In genomic region chr5:147185174-147185915, GRCm38 (mm10) we compare ENCODE assay signal across 9 mouse cellular contexts. TPM values are rescaled to one million over a fixed set of nuclear protein-coding genes. Genes with fewer than 3 reads are reported as not detected.
DNase-seq lines count a peak whose midpoint lies in the region; ATAC-seq lines count a peak whose summit lies in the region.
"Had no signal": no experiment of that assay in that cellular context is flagged by ENCODE, and none has a peak within 500 bp of the region (broad histone marks: within the 10 kb centered on the region; RNA-seq: fewer than 3 reads in every experiment).

No protein-coding gene starts in this region.

- H3K27ac ChIP-seq in heart, embryonic 16.5 days (ENCODE audit: low read length) = no peak overlapping the region
- no peak overlapping the region for H3K27ac ChIP-seq in embryonic facial prominence, embryonic 10.5 days (replicated peaks)
- no peak overlapping the region for H3K27ac ChIP-seq in hindbrain, embryonic 15.5 days (replicated peaks)
- H3K27ac ChIP-seq in midbrain, embryonic 14.5 days (replicated peaks; ENCODE audit: low read depth, low read length) = no peak overlapping the region

- 9% methylated on average over 18 of the region's 19 CpGs for WGBS in heart, embryonic 16.5 days
- WGBS in embryonic facial prominence, embryonic 10.5 days = 7% methylated on average over 18 of the region's 19 CpGs
- 13% methylated on average over 16 of the region's 19 CpGs for WGBS in hindbrain, embryonic 15.5 days
- 11% methylated on average over 17 of the region's 19 CpGs for WGBS in midbrain, embryonic 14.5 days

- no peak overlapping the region for H3K9ac ChIP-seq in heart, embryonic 16.5 days (ENCODE audit: low read length)
- H3K9ac ChIP-seq in hindbrain, embryonic 15.5 days = no peak overlapping the region
- no peak overlapping the region for H3K9ac ChIP-seq in midbrain, embryonic 14.5 days (replicated peaks; ENCODE audit: low read length)

- H3K36me3 ChIP-seq in heart, embryonic 16.5 days (ENCODE audit: control insufficient read depth, insufficient read depth) = no peaks in the 10 kb centered on the region
- H3K36me3 ChIP-seq in embryonic facial prominence, embryonic 10.5 days (replicated peaks) = no peaks in the 10 kb centered on the region
- H3K36me3 ChIP-seq in hindbrain, embryonic 15.5 days = no peaks in the 10 kb centered on the region
- no peaks in the 10 kb centered on the region for H3K36me3 ChIP-seq in midbrain, embryonic 14.5 days (ENCODE audit: control insufficient read depth, insufficient read depth, low read length)
- H3K36me3 ChIP-seq: G1E had no signal

- peak overlapping the region; percentile 15; the same call in 1 of the 2 replicates for H3K4me3 ChIP-seq in heart, embryonic 16.5 days (ENCODE audit: low read length)
- peak overlapping the region; percentile 46 for H3K4me3 ChIP-seq in embryonic facial prominence, embryonic 10.5 days
- no peak overlapping the region for H3K4me3 ChIP-seq in hindbrain, embryonic 15.5 days
- H3K4me3 ChIP-seq in midbrain, embryonic 14.5 days (replicated peaks; ENCODE audit: low read depth, low read length) = peak overlapping the region; percentile 20; the same call in 1 of the 2 replicates

- no peak for ATAC-seq in heart, embryonic 16.5 days (replicated peaks; ENCODE audit: extremely low read depth, insufficient read depth, low FRiP score)
- no peak for ATAC-seq in hindbrain, embryonic 15.5 days (ENCODE audit: low FRiP score, low read depth)
- no peak for ATAC-seq in midbrain, embryonic 14.5 days (ENCODE audit: low FRiP score, low TSS enrichment)

- intact Hi-C loops in heart, postnatal 10 days (cut with DNase I) = no loop called here

- DNase-seq in heart, postnatal 10 days = no peak
- DNase-seq in embryonic facial prominence, embryonic 10.5 days (ENCODE audit: low spot score) = peak; percentile 24
- DNase-seq in midbrain, embryonic 14.5 days = no peak
- DNase-seq in right cerebral cortex, postnatal 36 days (ENCODE audit: low spot score in 2 of 2) = no peak
- no peak for DNase-seq in thymus, postnatal 4 days
- no peak for DNase-seq in right cerebral cortex, postnatal 4 days

- H3K4me2 ChIP-seq in heart, embryonic 16.5 days (ENCODE audit: low read depth, low read length) = peak overlapping the region; percentile 51
- peak overlapping the region; percentile 51 for H3K4me2 ChIP-seq in hindbrain, embryonic 15.5 days
- peak overlapping the region; percentile 64 for H3K4me2 ChIP-seq in midbrain, embryonic 14.5 days (ENCODE audit: low read length)

- peaks cover 70% of the 10 kb centered on the region for H3K27me3 ChIP-seq in heart, embryonic 16.5 days (ENCODE audit: control insufficient read depth, insufficient read depth, low read length)
- H3K27me3 ChIP-seq in embryonic facial prominence, embryonic 10.5 days (replicated peaks; ENCODE audit: low read depth, poor library complexity, severe bottlenecking) = peaks cover 92% of the 10 kb centered on the region
- peaks cover 49% of the 10 kb centered on the region for H3K27me3 ChIP-seq in hindbrain, embryonic 15.5 days
- peaks cover 50% of the 10 kb centered on the region for H3K27me3 ChIP-seq in midbrain, embryonic 14.5 days (ENCODE audit: control insufficient read depth, insufficient read depth, low read length)

- no peaks in the 10 kb centered on the region; the same call in 1 of the 2 replicates for H3K9me3 ChIP-seq in heart, embryonic 16.5 days (replicated peaks; ENCODE audit: control insufficient read depth, low read length)
- H3K9me3 ChIP-seq in embryonic facial prominence, embryonic 10.5 days = peaks cover 8% of the 10 kb centered on the region; the same call in 1 of the 2 replicates
- no peaks in the 10 kb centered on the region for H3K9me3 ChIP-seq in hindbrain, embryonic 15.5 days
- H3K9me3 ChIP-seq in midbrain, embryonic 14.5 days (ENCODE audit: control insufficient read depth, low read length) = peaks cover 5% of the 10 kb centered on the region

- peaks cover 14% of the 10 kb centered on the region for H3K4me1 ChIP-seq in heart, embryonic 16.5 days (ENCODE audit: control insufficient read depth, insufficient read depth, low read length)
- peaks cover 27% of the 10 kb centered on the region for H3K4me1 ChIP-seq in embryonic facial prominence, embryonic 10.5 days
- H3K4me1 ChIP-seq in hindbrain, embryonic 15.5 days (replicated peaks) = peaks cover 36% of the 10 kb centered on the region
- H3K4me1 ChIP-seq in midbrain, embryonic 14.5 days (ENCODE audit: control insufficient read depth, insufficient read depth, low read length) = peaks cover 22% of the 10 kb centered on the region; the same call in 1 of the 2 replicates

RNA-seq across cellular contexts. Expression of gene Gsx1, which starts 3.2 kb away (rescaled TPM):
- not detected in 2 replicates for polyA plus RNA-seq in heart, embryonic 16.5 days (2015; fragmentation: Nextera tagmentation; extraction: Ambion mirVana)
- total RNA-seq in heart, postnatal 10 days (2021) = not detected
- polyA plus RNA-seq in embryonic facial prominence, embryonic 10.5 days (2016; fragmentation: Nextera tagmentation; extraction: Ambion mirVana) = 0.80 and 2.0 TPM in 2 replicates
- polyA plus RNA-seq in hindbrain, embryonic 15.5 days (2015; fragmentation: Nextera tagmentation; extraction: Ambion mirVana) = 7.4 and 9.3 TPM in 2 replicates
- polyA plus RNA-seq in midbrain, embryonic 14.5 days (2014; fragmentation: Nextera tagmentation; extraction: Ambion mirVana) = 5.7 and 8.6 TPM in 2 replicates
- total RNA-seq: G1E had no signal
- polyA plus RNA-seq: G1E had no signal
